Mouse (Mus musculus): ENCODE results near the gene Fhit.

- no peak for TF ChIP-seq CTCF (IDR thresholded peaks at IDR 0.05; ENCODE audit: borderline replicate concordance, extremely low read depth, insufficient read depth, insufficient read length)
- no peak for TF ChIP-seq POLR2A (IDR thresholded peaks at IDR 0.05; ENCODE audit: borderline replicate concordance, extremely low read depth, insufficient read depth, insufficient read length, poor library complexity, severe bottlenecking)
Measured at GRCm38 (mm10) chr14:10047123-10047783, 1114.6 kb downstream of the Fhit start.
